Mouse (Mus musculus) embryonic facial prominence, embryonic 14.5 days (tissue): ENCODE data around the gene Myt1l. TPM values are rescaled to one million over a fixed set of nuclear protein-coding genes. Genes with fewer than 3 reads are reported as not detected.

Experiments used
- ATAC-seq: fragments of 200-750 bp; cut with Nextera tagmentation; 2 replicates; pipeline ENCODE4 v1.8.0; 2017; ENCODE audit warnings: low read depth, moderate number of reproducible peaks, moderate TSS enrichment
- DNase-seq: peaks from one replicate; pipeline ENCODE4 v3.0.0-alpha.2; 2015; ENCODE audit warnings: low spot score
- H3K27ac ChIP-seq: fragments of 300-500 bp; sonication (generic); replicated peaks from 2 replicates; pipeline ENCODE4 v1.5.1; 2014; ENCODE audit warnings: low read depth, mild to moderate bottlenecking, low read length, moderate library complexity
- H3K27me3 ChIP-seq: fragments of 300-500 bp; sonication (generic); replicated peaks from 2 replicates; pipeline ENCODE4 v1.6.1; 2014; ENCODE audit warnings: low read length; ENCODE audit not compliant: control insufficient read depth, insufficient read depth
- H3K36me3 ChIP-seq: fragments of 300-500 bp; sonication (generic); 2 replicates; pipeline ENCODE4 v1.6.1; 2014; ENCODE audit warnings: low read length, mixed read lengths; ENCODE audit not compliant: control insufficient read depth, insufficient read depth
- H3K4me1 ChIP-seq: fragments of 300-500 bp; sonication (generic); 2 replicates; pipeline ENCODE4 v1.6.1; 2014; ENCODE audit warnings: antibody characterized with exemption, low read length; ENCODE audit not compliant: control insufficient read depth, insufficient read depth
- H3K4me2 ChIP-seq: fragments of 300-500 bp; sonication (generic); 2 replicates; pipeline ENCODE4 v1.6.1; 2014; ENCODE audit warnings: low read depth, mild to moderate bottlenecking, low read length, moderate library complexity, mixed read lengths
- H3K4me3 ChIP-seq: fragments of 300-500 bp; sonication (generic); 2 replicates; pipeline ENCODE4 v1.5.1; 2014; ENCODE audit warnings: low read depth, mild to moderate bottlenecking, low read length
- H3K9ac ChIP-seq: fragments of 300-500 bp; sonication (generic); 2 replicates; pipeline ENCODE4 v1.6.1; 2014; ENCODE audit warnings: low read depth, mild to moderate bottlenecking, low read length, moderate library complexity, mixed read lengths
- H3K9me3 ChIP-seq: fragments of 300-500 bp; sonication (generic); 2 replicates; pipeline ENCODE4 v1.6.1; 2016; ENCODE audit warnings: low read length; ENCODE audit not compliant: control insufficient read depth
- WGBS: fragments of 180-500 bp; shearing (Covaris S2); extraction: QIAGEN DNeasy Blood & Tissue Kit; methylation state at CpG from one replicate; pipeline ENCODE4 v1.1.7; 2014; 5-methylcytosine and 5-hydroxymethylcytosine counted together
- polyA plus RNA-seq: library from polyadenylated mRNA; unstranded; fragments of >200 nt; fragmentation: Nextera tagmentation; extraction: Ambion mirVana; gene quantifications from 2 replicates; pipeline ENCODE4 v1.2.1, GENCODE M21; 2014

The Myt1l gene
- polyA plus RNA-seq, 1 experiment from 2014 or later, result 11.9 TPM

- DNase-seq (no peak), ATAC-seq (no peak)
- Histone ChIP-seq H3K4me1 (no peaks in the 10 kb centered on the region), H3K27me3 (no peaks in the 10 kb centered on the region), H3K36me3 (no peaks in the 10 kb centered on the region), H3K4me3 (no peak overlapping the region), H3K27ac (no peak overlapping the region), H3K9me3 (no peaks in the 10 kb centered on the region), H3K4me2 (no peak overlapping the region), H3K9ac (no peak overlapping the region)
- 80% methylated on average over 1 of the region's 1 CpGs for WGBS
Measured at GRCm38 (mm10) chr12:29806415-29806814, 278.2 kb downstream of the Myt1l start.

GRCm38 (mm10) chr12:29809569-29810185 lies 281.5 kb downstream of the Myt1l start:
- Histone ChIP-seq H3K4me3 (no peak overlapping the region), H3K27ac (no peak overlapping the region), H3K4me1 (no peaks in the 10 kb centered on the region), H3K9ac (no peak overlapping the region), H3K4me2 (no peak overlapping the region), H3K9me3 (no peaks in the 10 kb centered on the region), H3K27me3 (no peaks in the 10 kb centered on the region), H3K36me3 (no peaks in the 10 kb centered on the region)
- ATAC-seq, result no peak
- 67% methylated on average over 12 of the region's 12 CpGs for WGBS
- DNase-seq, result peak; percentile 10

- Histone ChIP-seq H3K9ac (no peak overlapping the region), H3K4me1 (no peaks in the 10 kb centered on the region), H3K27ac (no peak overlapping the region), H3K36me3 (no peaks in the 10 kb centered on the region), H3K27me3 (no peaks in the 10 kb centered on the region), H3K9me3 (no peaks in the 10 kb centered on the region), H3K4me2 (no peak overlapping the region), H3K4me3 (no peak overlapping the region)
- ATAC-seq (no peak), DNase-seq (no peak)
- WGBS, result 67% methylated on average over 2 of the region's 2 CpGs
Measured at GRCm38 (mm10) chr12:29815466-29815865, 287.3 kb downstream of the Myt1l start.

- H3K27me3 ChIP-seq, result no peaks in the 10 kb centered on the region
- no peak overlapping the region for H3K4me2 ChIP-seq
- 79% methylated on average over 2 of the region's 2 CpGs for WGBS
- no peaks in the 10 kb centered on the region for H3K9me3 ChIP-seq
- H3K9ac ChIP-seq, result no peak overlapping the region
- H3K4me1 ChIP-seq, result no peaks in the 10 kb centered on the region
- no peak overlapping the region for H3K4me3 ChIP-seq
- DNase-seq (no peak), ATAC-seq (no peak; the same call in 1 of the 2 replicates)
- H3K27ac ChIP-seq, result no peak overlapping the region
- no peaks in the 10 kb centered on the region for H3K36me3 ChIP-seq
Measured at GRCm38 (mm10) chr12:29816130-29816529, 287.9 kb downstream of the Myt1l start.

GRCm38 (mm10) chr12:29816761-29817160 lies 288.6 kb downstream of the Myt1l start:
- no peak overlapping the region for H3K4me2 ChIP-seq
- H3K9me3 ChIP-seq, result no peaks in the 10 kb centered on the region
- H3K9ac ChIP-seq, result no peak overlapping the region
- H3K4me3 ChIP-seq, result no peak overlapping the region
- WGBS, result 56% methylated on average over 6 of the region's 6 CpGs
- no peaks in the 10 kb centered on the region for H3K27me3 ChIP-seq
- ATAC-seq, result no peak
- no peaks in the 10 kb centered on the region for H3K36me3 ChIP-seq
- peak; percentile 8 for DNase-seq
- no peaks in the 10 kb centered on the region for H3K4me1 ChIP-seq
- no peak overlapping the region for H3K27ac ChIP-seq

- peak; percentile 54 for DNase-seq
- Histone ChIP-seq H3K9me3 (no peaks in the 10 kb centered on the region), H3K27ac (no peak overlapping the region), H3K36me3 (no peaks in the 10 kb centered on the region), H3K4me2 (no peak overlapping the region), H3K27me3 (no peaks in the 10 kb centered on the region), H3K4me1 (no peaks in the 10 kb centered on the region), H3K9ac (no peak overlapping the region), H3K4me3 (no peak overlapping the region)
- peak; percentile 37; the same call in 1 of the 2 replicates for ATAC-seq
- 44% methylated on average over 3 of the region's 3 CpGs for WGBS
Measured at GRCm38 (mm10) chr12:29822216-29822615, 294.0 kb downstream of the Myt1l start.

- Histone ChIP-seq H3K27me3 (no peaks in the 10 kb centered on the region), H3K27ac (no peak overlapping the region), H3K4me2 (no peak overlapping the region), H3K36me3 (no peaks in the 10 kb centered on the region), H3K9ac (no peak overlapping the region), H3K4me3 (no peak overlapping the region), H3K4me1 (no peaks in the 10 kb centered on the region), H3K9me3 (no peaks in the 10 kb centered on the region)
- WGBS, result 77% methylated on average over 10 of the region's 10 CpGs
- DNase-seq, result no peak
- no peak for ATAC-seq
Measured at GRCm38 (mm10) chr12:29823766-29824417, 295.7 kb downstream of the Myt1l start.

- Histone ChIP-seq H3K4me1 (no peaks in the 10 kb centered on the region), H3K27ac (no peak overlapping the region), H3K27me3 (no peaks in the 10 kb centered on the region), H3K4me3 (no peak overlapping the region), H3K9me3 (no peaks in the 10 kb centered on the region), H3K4me2 (no peak overlapping the region), H3K9ac (no peak overlapping the region), H3K36me3 (no peaks in the 10 kb centered on the region)
- DNase-seq (no peak), ATAC-seq (no peak)
Measured at GRCm38 (mm10) chr12:29830571-29830970, 302.4 kb downstream of the Myt1l start.

- Histone ChIP-seq H3K27ac (no peak overlapping the region), H3K9ac (no peak overlapping the region), H3K4me1 (no peaks in the 10 kb centered on the region), H3K27me3 (no peaks in the 10 kb centered on the region), H3K36me3 (no peaks in the 10 kb centered on the region), H3K4me3 (no peak overlapping the region), H3K4me2 (0 out of 2 replicates have a peak overlapping the region, but pooled peaks have one; percentile 4), H3K9me3 (no peaks in the 10 kb centered on the region)
- WGBS, result 70% methylated on average over 11 of the region's 11 CpGs
- DNase-seq, result peak; percentile 74
- peak; percentile 70; the same call in 1 of the 2 replicates for ATAC-seq
Measured at GRCm38 (mm10) chr12:29831356-29831755, 303.2 kb downstream of the Myt1l start.
